In genomic region chr1:170006516-170006915, GRCm38 (mm10) we compare ENCODE assay signal across 10 mouse cellular contexts. TPM values are rescaled to one million over a fixed set of nuclear protein-coding genes. Genes with fewer than 3 reads are reported as not detected.
DNase-seq lines count a peak whose midpoint lies in the region; ATAC-seq lines count a peak whose summit lies in the region.
"Had no signal": no experiment of that assay in that cellular context is flagged by ENCODE, and none has a peak within 500 bp of the region (broad histone marks: within the 10 kb centered on the region; RNA-seq: fewer than 3 reads in every experiment).

No protein-coding gene starts in this region.

- WGBS in kidney, embryonic 15.5 days = 61% methylated on average over 5 of the region's 5 CpGs
- WGBS in forebrain, embryonic 13.5 days = 79% methylated on average over 5 of the region's 5 CpGs

- H3K36me3 ChIP-seq in kidney, embryonic 15.5 days = peaks cover 6% of the 10 kb centered on the region; the same call in 1 of the 2 replicates
- H3K36me3 ChIP-seq in forebrain, embryonic 13.5 days (ENCODE audit: poor library complexity, severe bottlenecking) = no peaks in the 10 kb centered on the region
- H3K36me3 ChIP-seq: liver, embryonic 13.5 days had no signal

- 0 out of 2 replicates have a peak, but pooled peaks cover 3% of the 10 kb centered on the region for H3K4me1 ChIP-seq in kidney, embryonic 15.5 days
- no peaks in the 10 kb centered on the region for H3K4me1 ChIP-seq in forebrain, embryonic 13.5 days
- H3K4me1 ChIP-seq: liver, embryonic 13.5 days had no signal

- H3K9ac ChIP-seq in kidney, embryonic 15.5 days = no peak overlapping the region
- no peak overlapping the region for H3K9ac ChIP-seq in forebrain, embryonic 13.5 days
- H3K9ac ChIP-seq: liver, embryonic 13.5 days had no signal

- no peaks in the 10 kb centered on the region for H3K9me3 ChIP-seq in kidney, embryonic 15.5 days (replicated peaks)
- H3K9me3 ChIP-seq in forebrain, embryonic 13.5 days (replicated peaks) = no peaks in the 10 kb centered on the region
- H3K9me3 ChIP-seq: liver, embryonic 13.5 days had no signal

- peak; percentile 3 for DNase-seq in layer of hippocampus, adult 9-11 months
- DNase-seq in layer of hippocampus, adult 18-20 months (ENCODE audit: low spot score in 2 of 2) = no peak
- DNase-seq in heart, adult 11 months = peak; percentile 97
- peak; percentile 20 for DNase-seq in mesoderm, embryonic 11.5 days (ENCODE audit: low read depth, low spot score)
- no peak for DNase-seq in spleen, postnatal 10 days (ENCODE audit: low spot score in 2 of 2)
- no peak for DNase-seq in spleen, postnatal 14 days (ENCODE audit: low spot score in 2 of 2)
- DNase-seq: liver, embryonic 13.5 days; retina, postnatal 1 day had no signal

- H3K4me2 ChIP-seq in kidney, embryonic 15.5 days = no peak overlapping the region
- no peak overlapping the region for H3K4me2 ChIP-seq in forebrain, embryonic 13.5 days
- H3K4me2 ChIP-seq: liver, embryonic 13.5 days had no signal

- ATAC-seq in kidney, embryonic 15.5 days (replicated peaks; ENCODE audit: low FRiP score) = no peak
- no peak for ATAC-seq in forebrain, embryonic 13.5 days

- H3K27ac ChIP-seq in kidney, embryonic 15.5 days = peak overlapping the region; percentile 45
- no peak overlapping the region for H3K27ac ChIP-seq in forebrain, embryonic 13.5 days
- H3K27ac ChIP-seq: liver, embryonic 13.5 days had no signal

- no peak overlapping the region for H3K4me3 ChIP-seq in kidney, embryonic 15.5 days (replicated peaks)
- no peak overlapping the region for H3K4me3 ChIP-seq in forebrain, embryonic 13.5 days
- H3K4me3 ChIP-seq: liver, embryonic 13.5 days had no signal

- H3K27me3 ChIP-seq in kidney, embryonic 15.5 days = no peaks in the 10 kb centered on the region
- no peaks in the 10 kb centered on the region for H3K27me3 ChIP-seq in forebrain, embryonic 13.5 days
- H3K27me3 ChIP-seq: liver, embryonic 13.5 days had no signal

RNA-seq across cellular contexts. Expression of gene Hsd17b7, which starts 37.5 kb away (rescaled TPM):
- 10 to 100 TPM; 15.7 to 17.3 TPM for total RNA-seq in layer of hippocampus, adult 18-20 months (2021)
- polyA plus RNA-seq in kidney, embryonic 15.5 days (2015; fragmentation: Nextera tagmentation; extraction: Ambion mirVana) = 12.5 and 13.9 TPM in 2 replicates
- polyA plus RNA-seq in forebrain, embryonic 13.5 days (2015; fragmentation: Nextera tagmentation; extraction: Ambion mirVana) = 14.2 and 18.1 TPM in 2 replicates

Comparison
In these comparisons a context has a peak if more than half of its experiments do, and no peak if none do; other contexts are left out.
1. DNase-seq: peak in layer of hippocampus, adult 9-11 months (single experiment), heart, adult 11 months (single experiment) and mesoderm, embryonic 11.5 days (single experiment); none in layer of hippocampus, adult 18-20 months (0 of 2), spleen, postnatal 10 days (0 of 2) and spleen, postnatal 14 days (0 of 2).